Mouse (Mus musculus): ENCODE results near the gene Msl3. TPM values are rescaled to one million over a fixed set of nuclear protein-coding genes. Genes with fewer than 3 reads are reported as not detected.
"Not testable (repeated sequence)": the region's sequence is repeated elsewhere in the genome, so short reads cannot be mapped to it uniquely, and the experiment has no call there.

Msl3 gene
- polyA plus RNA-seq (2014; fragmentation: Nextera tagmentation; extraction: Ambion mirVana): 32.2 and 38.4 TPM in 2 replicates

- Histone ChIP-seq H3K9ac (ENCODE audit: low read length) (peak within 1 kb of the TSS; percentile 64), H3K4me2 (ENCODE audit: low read depth, low read length, severe bottlenecking) (peak within 1 kb of the TSS; percentile 56), H3K27me3 (ENCODE audit: control insufficient read depth, insufficient read depth, low read length) (no peaks in the 10 kb centered on the region), H3K27ac (ENCODE audit: low read depth, low read length) (peak within 1 kb of the TSS; percentile 89), H3K4me3 (ENCODE audit: low read depth, low read length) (peak within 1 kb of the TSS; percentile 45), H3K9me3 (ENCODE audit: control insufficient read depth, low read length) (no peaks in the 10 kb centered on the region), H3K36me3 (ENCODE audit: control insufficient read depth, insufficient read depth, low read length) (no peaks in the 10 kb centered on the region), H3K4me1 (replicated peaks; ENCODE audit: control insufficient read depth, insufficient read depth, low read length) (no peaks in the 10 kb centered on the region)
- ATAC-seq (replicated peaks; ENCODE audit: low FRiP score): peak; percentile 91
- 28% methylated on average over 60 of the region's 88 CpGs for WGBS
- DNase-seq (ENCODE audit: low spot score): peak; percentile 88
Observed at GRCm38 (mm10) chrX:168673525-168674406, at the start of gene Msl3. Gene Msl3 (minus strand): TSS chrX:168673898.

- H3K36me3 ChIP-seq (ENCODE audit: control insufficient read depth, insufficient read depth, low read length): no peaks in the 10 kb centered on the region
- no peaks in the 10 kb centered on the region for H3K4me1 ChIP-seq (replicated peaks; ENCODE audit: control insufficient read depth, insufficient read depth, low read length)
- 75% methylated on average over 2 of the region's 2 CpGs for WGBS
- H3K27ac ChIP-seq (ENCODE audit: low read depth, low read length): no peak overlapping the region
- no peak overlapping the region for H3K4me3 ChIP-seq (ENCODE audit: low read depth, low read length)
- no peaks in the 10 kb centered on the region for H3K9me3 ChIP-seq (ENCODE audit: control insufficient read depth, low read length)
- H3K4me2 ChIP-seq (ENCODE audit: low read depth, low read length, severe bottlenecking): no peak overlapping the region
- ATAC-seq (replicated peaks; ENCODE audit: low FRiP score) (no peak), DNase-seq (ENCODE audit: low spot score) (no peak)
- no peaks in the 10 kb centered on the region for H3K27me3 ChIP-seq (ENCODE audit: control insufficient read depth, insufficient read depth, low read length)
- H3K9ac ChIP-seq (ENCODE audit: low read length): no peak overlapping the region
Observed at GRCm38 (mm10) chrX:168717969-168718368, 44.3 kb upstream of the Msl3 start.

- H3K4me1 ChIP-seq (replicated peaks; ENCODE audit: control insufficient read depth, insufficient read depth, low read length): no peaks in the 10 kb centered on the region
- no peak for ATAC-seq (replicated peaks; ENCODE audit: low FRiP score)
- H3K27ac ChIP-seq (ENCODE audit: low read depth, low read length): no peak overlapping the region
- no peaks in the 10 kb centered on the region for H3K9me3 ChIP-seq (ENCODE audit: control insufficient read depth, low read length)
- peak overlapping the region; percentile 45 for H3K4me3 ChIP-seq (ENCODE audit: low read depth, low read length)
- DNase-seq (ENCODE audit: low spot score): peak; percentile 45
- no peaks in the 10 kb centered on the region for H3K27me3 ChIP-seq (ENCODE audit: control insufficient read depth, insufficient read depth, low read length)
- WGBS: 26% methylated on average over 10 of the region's 10 CpGs
- H3K9ac ChIP-seq (ENCODE audit: low read length): peak overlapping the region; percentile 64
- H3K4me2 ChIP-seq (ENCODE audit: low read depth, low read length, severe bottlenecking): peak overlapping the region; percentile 56
- no peaks in the 10 kb centered on the region for H3K36me3 ChIP-seq (ENCODE audit: control insufficient read depth, insufficient read depth, low read length)
Observed at GRCm38 (mm10) chrX:168674407-168674962, 787 bp upstream of the Msl3 start.

- peak; percentile 19 for ATAC-seq (replicated peaks; ENCODE audit: low FRiP score)
- peak overlapping the region; percentile 56 for H3K4me2 ChIP-seq (ENCODE audit: low read depth, low read length, severe bottlenecking)
- H3K4me3 ChIP-seq (ENCODE audit: low read depth, low read length): peak overlapping the region; percentile 45
- H3K9me3 ChIP-seq (ENCODE audit: control insufficient read depth, low read length): no peaks in the 10 kb centered on the region
- no peaks in the 10 kb centered on the region for H3K4me1 ChIP-seq (replicated peaks; ENCODE audit: control insufficient read depth, insufficient read depth, low read length)
- no peaks in the 10 kb centered on the region for H3K36me3 ChIP-seq (ENCODE audit: control insufficient read depth, insufficient read depth, low read length)
- peak overlapping the region; percentile 89; the same call in 1 of the 2 replicates for H3K27ac ChIP-seq (ENCODE audit: low read depth, low read length)
- WGBS: 18% methylated on average over 31 of the region's 31 CpGs
- no peak for DNase-seq (ENCODE audit: low spot score)
- peak overlapping the region; percentile 47; the same call in 1 of the 2 replicates for H3K9ac ChIP-seq (ENCODE audit: low read length)
- H3K27me3 ChIP-seq (ENCODE audit: control insufficient read depth, insufficient read depth, low read length): no peaks in the 10 kb centered on the region
Observed at GRCm38 (mm10) chrX:168672913-168673524, 679 bp downstream of the Msl3 start.

- no peaks in the 10 kb centered on the region for H3K4me1 ChIP-seq (replicated peaks; ENCODE audit: control insufficient read depth, insufficient read depth, low read length)
- ATAC-seq (replicated peaks; ENCODE audit: low FRiP score) (peak; percentile 74), DNase-seq (ENCODE audit: low spot score) (peak; percentile 66)
- H3K4me2 ChIP-seq (ENCODE audit: low read depth, low read length, severe bottlenecking): peak overlapping the region; percentile 56
- peak overlapping the region; percentile 45 for H3K4me3 ChIP-seq (ENCODE audit: low read depth, low read length)
- H3K27ac ChIP-seq (ENCODE audit: low read depth, low read length): no peak overlapping the region
- no peaks in the 10 kb centered on the region for H3K27me3 ChIP-seq (ENCODE audit: control insufficient read depth, insufficient read depth, low read length)
- no peaks in the 10 kb centered on the region for H3K36me3 ChIP-seq (ENCODE audit: control insufficient read depth, insufficient read depth, low read length)
- H3K9me3 ChIP-seq (ENCODE audit: control insufficient read depth, low read length): no peaks in the 10 kb centered on the region
- WGBS: 20% methylated on average over 9 of the region's 9 CpGs
- H3K9ac ChIP-seq (ENCODE audit: low read length): peak overlapping the region; percentile 47; the same call in 1 of the 2 replicates
Observed at GRCm38 (mm10) chrX:168672425-168672824, 1.3 kb downstream of the Msl3 start.

- no peaks in the 10 kb centered on the region for H3K36me3 ChIP-seq (ENCODE audit: control insufficient read depth, insufficient read depth, low read length)
- H3K9me3 ChIP-seq (ENCODE audit: control insufficient read depth, low read length): no peaks in the 10 kb centered on the region
- H3K27me3 ChIP-seq (ENCODE audit: control insufficient read depth, insufficient read depth, low read length): no peaks in the 10 kb centered on the region
- DNase-seq (ENCODE audit: low spot score) (no peak), ATAC-seq (replicated peaks; ENCODE audit: low FRiP score) (no peak)
- no peak overlapping the region for H3K27ac ChIP-seq (ENCODE audit: low read depth, low read length)
- WGBS: 79% methylated on average over 12 of the region's 12 CpGs
- no peak overlapping the region for H3K9ac ChIP-seq (ENCODE audit: low read length)
- no peak overlapping the region for H3K4me2 ChIP-seq (ENCODE audit: low read depth, low read length, severe bottlenecking)
- H3K4me1 ChIP-seq (replicated peaks; ENCODE audit: control insufficient read depth, insufficient read depth, low read length): no peaks in the 10 kb centered on the region
- no peak overlapping the region for H3K4me3 ChIP-seq (ENCODE audit: low read depth, low read length)
Observed at GRCm38 (mm10) chrX:168663982-168664689, 9.6 kb downstream of the Msl3 start.

- no peaks in the 10 kb centered on the region for H3K4me1 ChIP-seq (replicated peaks; ENCODE audit: control insufficient read depth, insufficient read depth, low read length)
- ATAC-seq (replicated peaks; ENCODE audit: low FRiP score) (no peak), DNase-seq (ENCODE audit: low spot score) (no peak)
- no peak overlapping the region for H3K4me2 ChIP-seq (ENCODE audit: low read depth, low read length, severe bottlenecking)
- H3K27ac ChIP-seq (ENCODE audit: low read depth, low read length): no peak overlapping the region
- no peaks in the 10 kb centered on the region for H3K27me3 ChIP-seq (ENCODE audit: control insufficient read depth, insufficient read depth, low read length)
- H3K36me3 ChIP-seq (ENCODE audit: control insufficient read depth, insufficient read depth, low read length): no peaks in the 10 kb centered on the region
- H3K9me3 ChIP-seq (ENCODE audit: control insufficient read depth, low read length): no peaks in the 10 kb centered on the region
- H3K9ac ChIP-seq (ENCODE audit: low read length): no peak overlapping the region
- no peak overlapping the region for H3K4me3 ChIP-seq (ENCODE audit: low read depth, low read length)
- WGBS: 77% methylated on average over 4 of the region's 4 CpGs
Observed at GRCm38 (mm10) chrX:168660236-168660635, 13.5 kb downstream of the Msl3 start.

- ATAC-seq (replicated peaks; ENCODE audit: low FRiP score): 0 out of 2 replicates have a peak, but pooled peaks have one; percentile 42
- not testable (repeated sequence) for DNase-seq (ENCODE audit: low spot score); H3K4me3 ChIP-seq (ENCODE audit: low read depth, low read length); H3K9ac ChIP-seq (ENCODE audit: low read length); H3K27me3 ChIP-seq (ENCODE audit: control insufficient read depth, insufficient read depth, low read length); H3K4me1 ChIP-seq (replicated peaks; ENCODE audit: control insufficient read depth, insufficient read depth, low read length); H3K4me2 ChIP-seq (ENCODE audit: low read depth, low read length, severe bottlenecking); H3K27ac ChIP-seq (ENCODE audit: low read depth, low read length); H3K36me3 ChIP-seq (ENCODE audit: control insufficient read depth, insufficient read depth, low read length); H3K9me3 ChIP-seq (ENCODE audit: control insufficient read depth, low read length)
- 67% methylated on average over 4 of the region's 4 CpGs for WGBS
Observed at GRCm38 (mm10) chrX:168659803-168660202, 13.9 kb downstream of the Msl3 start.
